Mouse (Mus musculus) urinary bladder, postnatal 25 days (tissue): Measurements from ENCODE around the gene Retnlb.
"Not testable (repeated sequence)": the region's sequence is repeated elsewhere in the genome, so short reads cannot be mapped to it uniquely, and the experiment has no call there.

Source experiments
- DNase-seq: peaks from one replicate; pipeline ENCODE4 v3.0.0; 2022; ENCODE audit warnings: low spot score

Retnlb gene

GRCm38 (mm10) chr16:48816695-48817094 is at the start of gene Retnlb:
Gene Retnlb, plus strand, starts transcription at chr16:48816856.
- no peak for DNase-seq

- no peak for DNase-seq
Measured at GRCm38 (mm10) chr16:48769183-48769582, 47.5 kb upstream of the Retnlb start.

DNA sequence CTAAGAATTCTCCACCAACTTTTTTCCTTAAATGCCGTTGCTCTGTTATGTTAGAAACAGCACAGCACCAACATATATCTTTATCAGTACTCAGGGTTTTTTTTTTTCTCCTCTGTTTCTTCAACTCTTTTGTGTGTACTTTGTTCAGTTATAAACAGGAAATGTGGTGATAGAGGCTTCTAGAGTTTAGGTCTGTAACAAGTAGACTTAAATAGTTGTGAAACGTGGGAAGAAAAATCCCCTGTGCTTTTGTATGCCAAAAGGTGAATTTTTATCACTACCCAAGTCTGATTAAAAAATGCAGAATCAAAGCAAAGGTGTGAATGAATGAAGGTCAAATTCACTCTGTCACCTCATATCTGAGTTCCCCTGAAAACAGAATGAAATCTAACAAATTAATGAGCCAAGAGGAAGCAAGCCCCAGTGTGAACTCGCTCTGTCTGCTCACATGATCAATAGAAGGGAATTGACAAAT is 44.6 kb upstream of the Retnlb start, which contains the start of gene Trat1:
Trat1 (minus strand) TSS at position 51 of the 475 bp plus-strand sequence.
- no peak for DNase-seq

GRCm38 (mm10) chr16:48777254-48777653 is 39.4 kb upstream of the Retnlb start:
- DNase-seq: no peak

DNA sequence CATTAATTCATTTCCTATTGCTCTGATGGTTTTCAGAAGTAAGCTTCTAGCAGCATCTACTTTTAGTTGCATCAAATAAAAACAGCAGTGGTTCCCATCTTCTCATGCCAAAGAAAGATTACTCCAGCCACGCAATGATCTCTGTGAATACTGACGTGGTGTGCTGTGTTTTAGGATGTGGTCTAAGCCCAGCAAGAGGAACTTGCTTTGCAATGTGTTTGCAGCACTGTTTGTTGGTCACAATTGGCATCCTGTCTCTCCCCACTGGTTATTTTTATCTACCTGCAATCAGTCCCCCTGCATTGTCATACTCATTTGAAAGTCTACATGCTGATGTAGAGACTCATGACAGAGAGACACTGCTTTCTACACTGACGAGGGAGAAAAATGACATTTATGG is 30.4 kb upstream of the Retnlb start:
- no peak for DNase-seq

DNA sequence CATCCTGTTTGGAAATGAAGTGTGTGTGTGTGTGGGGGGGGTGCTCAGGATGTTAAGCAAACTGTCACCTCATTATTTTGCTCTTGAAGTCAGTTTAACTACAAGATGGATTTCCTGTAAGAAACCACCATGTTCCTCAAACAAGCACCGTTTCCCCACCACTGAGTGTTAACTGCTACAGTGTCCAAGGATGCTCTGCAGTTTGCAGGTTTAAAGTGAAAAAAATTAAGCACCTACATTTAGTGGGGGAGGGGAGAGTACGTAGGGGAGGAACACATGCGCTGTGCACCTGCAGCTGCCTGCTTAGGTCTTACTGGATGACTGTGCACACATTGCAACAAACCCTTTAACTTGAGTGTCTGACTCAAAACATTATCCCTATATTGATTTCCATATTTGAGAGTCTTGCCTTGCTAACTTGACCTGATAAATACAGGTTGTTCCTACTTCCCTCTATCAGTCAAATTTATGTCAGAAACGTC is 27.9 kb upstream of the Retnlb start:
- DNase-seq: no peak

DNA sequence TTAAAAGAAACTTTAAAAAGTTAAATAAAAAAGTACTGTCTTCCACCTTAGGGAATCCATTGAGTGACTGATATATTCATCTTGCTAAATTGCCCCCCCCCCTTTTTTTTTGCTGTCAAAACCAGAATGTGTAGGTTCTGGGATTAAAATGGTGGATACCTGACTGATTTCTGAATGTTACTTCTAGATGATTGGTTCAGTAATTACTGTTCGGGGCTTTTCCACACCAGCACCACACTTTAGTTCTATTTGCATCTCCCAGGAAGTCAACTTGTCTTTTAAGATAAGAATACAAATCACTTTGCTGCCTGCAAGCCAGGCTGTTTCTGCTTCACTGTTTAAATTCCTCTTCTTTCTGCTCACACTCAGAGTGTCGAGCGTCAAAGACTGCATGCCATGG is 18.4 kb upstream of the Retnlb start:
- no peak for DNase-seq

DNA sequence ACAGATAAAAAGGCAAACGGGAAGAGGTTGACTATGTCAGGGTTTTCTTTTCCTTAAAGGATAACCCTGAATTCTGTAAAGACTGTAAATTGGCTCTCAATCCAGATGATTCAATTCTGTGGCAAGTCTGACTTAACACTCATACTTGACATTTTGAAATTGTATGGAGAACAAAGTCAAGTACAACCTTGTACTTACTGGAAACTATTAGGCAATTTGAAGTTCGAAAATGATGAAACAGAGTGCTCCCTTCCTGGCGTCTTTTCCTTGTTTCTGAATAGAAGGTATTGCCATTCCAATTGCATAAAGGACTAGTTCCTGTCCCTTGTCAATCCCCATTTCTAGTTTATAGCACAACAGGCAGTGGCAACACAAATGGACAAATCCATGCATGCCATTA is 17.2 kb upstream of the Retnlb start:
- DNase-seq: no peak

DNA sequence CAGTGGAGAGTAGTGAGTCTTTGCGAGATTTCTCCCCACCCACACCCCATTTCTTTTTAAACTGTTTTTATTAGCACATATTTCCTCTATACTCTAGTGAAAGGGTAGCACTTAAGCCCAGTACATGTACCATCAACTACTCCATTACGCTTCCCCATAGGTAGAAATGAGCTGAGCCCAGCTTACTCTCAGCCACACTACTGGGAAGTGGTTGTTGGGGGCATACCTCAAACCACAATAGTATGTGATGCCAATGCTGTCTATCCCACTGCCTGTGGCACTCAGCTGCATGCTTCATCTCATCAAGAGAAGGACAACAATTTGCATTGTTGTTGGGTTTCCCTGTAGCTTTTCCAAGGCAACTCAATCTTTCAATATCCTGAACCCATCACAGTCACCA is 15.8 kb upstream of the Retnlb start:
- DNase-seq: no peak

- DNase-seq: no peak
Measured at GRCm38 (mm10) chr16:48805412-48805811, 11.2 kb upstream of the Retnlb start.

GRCm38 (mm10) chr16:48806521-48806920 is 10.1 kb upstream of the Retnlb start:
- no peak for DNase-seq

- DNase-seq: no peak
Measured at GRCm38 (mm10) chr16:48809374-48809773, 7.3 kb upstream of the Retnlb start.

- no peak for DNase-seq
Measured at GRCm38 (mm10) chr16:48811881-48812436, 4.7 kb upstream of the Retnlb start.

- DNase-seq: no peak
Measured at GRCm38 (mm10) chr16:48818524-48818923, 1.9 kb downstream of the Retnlb start.

- DNase-seq: no peak
Measured at GRCm38 (mm10) chr16:48826474-48826873, 9.8 kb downstream of the Retnlb start.

GRCm38 (mm10) chr16:48827625-48828024 is 11.0 kb downstream of the Retnlb start:
- DNase-seq: no peak

DNA sequence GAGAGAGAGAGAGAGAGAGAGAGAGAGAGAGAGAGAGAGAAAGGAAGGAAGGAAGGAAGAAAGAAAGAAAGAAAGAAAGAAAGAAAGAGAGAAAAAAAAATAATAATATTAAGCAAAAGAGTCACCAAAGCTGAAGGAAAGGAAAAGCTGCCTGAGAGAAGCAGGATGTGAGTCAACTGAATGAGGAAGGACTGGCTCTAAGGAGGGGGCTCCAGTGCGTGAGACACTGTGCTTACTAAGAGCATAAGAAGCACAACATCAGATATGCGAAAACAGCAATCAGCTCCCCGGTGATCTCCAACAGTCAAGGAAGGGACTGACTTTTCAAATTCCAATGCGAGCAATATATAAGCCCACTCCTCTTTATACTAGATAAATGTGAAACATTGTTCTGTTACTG is 12.4 kb downstream of the Retnlb start:
- DNase-seq: no peak

DNA sequence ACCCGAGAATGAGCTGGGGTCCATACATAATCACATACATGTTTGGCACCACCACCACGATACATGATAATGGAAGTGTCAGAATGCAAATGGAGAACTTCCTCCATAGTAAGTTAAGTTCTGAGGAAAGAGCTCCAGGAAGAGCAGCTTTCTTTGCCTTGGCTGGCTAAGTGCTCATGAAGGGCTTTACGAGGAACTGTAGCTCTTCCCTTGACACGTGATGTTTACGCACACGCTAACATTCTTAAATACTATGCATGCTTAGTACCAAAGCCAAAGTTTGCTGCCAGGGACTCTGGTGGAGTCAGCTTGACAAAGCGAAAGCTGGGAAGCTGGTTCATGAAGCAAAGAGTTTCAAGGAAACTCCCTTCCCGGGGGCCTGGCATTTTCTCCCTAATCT is 15.4 kb downstream of the Retnlb start:
- DNase-seq: no peak

- not testable (repeated sequence) for DNase-seq
Measured at GRCm38 (mm10) chr16:48833626-48834025, 17.0 kb downstream of the Retnlb start.

DNA sequence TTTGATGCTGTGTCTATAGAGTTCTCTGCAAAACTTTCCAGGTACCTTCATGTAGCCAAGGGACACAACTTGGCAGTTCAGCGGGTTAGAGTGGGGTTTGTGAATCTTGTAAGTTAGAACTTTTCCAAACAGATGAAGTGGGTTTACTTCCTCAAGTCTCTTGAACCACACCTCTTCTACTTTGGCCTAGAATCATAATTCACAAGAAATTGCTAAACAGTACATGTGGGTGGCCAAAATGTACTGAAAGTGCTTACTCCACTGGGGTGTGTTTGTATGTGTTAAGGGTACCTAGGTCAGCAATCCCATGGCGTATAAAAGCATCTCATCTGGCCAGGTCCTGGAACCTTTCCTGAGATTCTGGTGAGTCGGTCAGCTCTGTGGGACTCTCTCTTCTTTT is 25.6 kb downstream of the Retnlb start, which contains the start of gene Retnla:
Retnla (plus strand) TSS at position 286 of the 400 bp plus-strand sequence.
- no peak for DNase-seq

DNA sequence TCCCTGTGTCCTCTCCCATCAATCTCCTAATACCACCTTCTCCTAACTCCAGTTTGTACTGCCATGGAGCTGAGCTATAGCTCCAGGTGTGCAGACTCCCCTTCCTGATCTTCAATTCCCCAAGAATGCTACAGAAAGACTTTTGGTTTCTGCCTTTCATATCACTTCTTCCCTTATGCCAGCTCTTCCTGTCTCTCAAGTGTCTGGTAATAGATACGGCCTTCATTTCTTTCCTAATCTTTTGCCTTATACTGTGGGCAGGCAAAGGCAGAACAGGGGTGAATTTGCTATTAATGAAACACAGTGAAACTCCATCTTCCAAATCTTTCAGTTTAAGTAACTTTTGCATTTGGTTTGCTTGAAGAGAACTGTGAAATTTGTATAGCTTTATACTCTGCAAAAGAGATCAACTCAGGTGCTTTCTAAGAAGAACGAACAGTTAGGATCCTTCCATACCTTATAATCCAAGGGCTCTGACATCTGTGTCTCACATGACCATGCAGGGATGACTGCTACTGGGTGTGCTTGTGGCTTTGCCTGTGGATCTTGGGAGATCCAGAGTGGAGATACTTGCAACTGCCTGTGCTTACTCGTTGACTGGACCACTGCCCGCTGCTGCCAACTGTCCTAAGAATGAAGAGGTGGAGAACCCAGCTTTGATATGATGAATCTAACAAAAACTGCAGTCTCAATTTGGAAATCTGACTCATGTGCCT is 27.2 kb downstream of the Retnlb start:
- no peak for DNase-seq

DNA sequence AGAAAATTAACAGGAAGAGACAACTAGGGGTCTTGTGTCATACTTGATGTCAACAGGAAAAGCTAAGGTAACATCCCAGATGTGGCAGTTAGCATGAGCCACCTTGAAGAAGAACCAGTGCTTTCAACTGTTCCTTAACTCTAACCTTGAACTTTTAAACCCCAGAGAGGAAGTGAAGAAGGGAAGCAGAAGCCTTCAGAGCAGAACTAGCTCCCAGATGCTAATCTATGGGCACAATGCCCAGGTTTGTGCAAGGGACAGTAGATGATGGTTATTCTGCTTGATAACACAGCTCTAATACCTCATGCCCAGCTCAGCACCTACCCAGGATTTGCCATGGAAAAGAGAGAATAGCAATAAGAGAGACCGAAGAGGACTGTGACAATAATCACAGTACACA is 48.3 kb downstream of the Retnlb start:
- not testable (repeated sequence) for DNase-seq

GRCm38 (mm10) chr16:48867690-48868089 is 51.0 kb downstream of the Retnlb start:
- no peak for DNase-seq
